17 mouse cellular contexts compared by ENCODE assay signal in the genomic region with DNA sequence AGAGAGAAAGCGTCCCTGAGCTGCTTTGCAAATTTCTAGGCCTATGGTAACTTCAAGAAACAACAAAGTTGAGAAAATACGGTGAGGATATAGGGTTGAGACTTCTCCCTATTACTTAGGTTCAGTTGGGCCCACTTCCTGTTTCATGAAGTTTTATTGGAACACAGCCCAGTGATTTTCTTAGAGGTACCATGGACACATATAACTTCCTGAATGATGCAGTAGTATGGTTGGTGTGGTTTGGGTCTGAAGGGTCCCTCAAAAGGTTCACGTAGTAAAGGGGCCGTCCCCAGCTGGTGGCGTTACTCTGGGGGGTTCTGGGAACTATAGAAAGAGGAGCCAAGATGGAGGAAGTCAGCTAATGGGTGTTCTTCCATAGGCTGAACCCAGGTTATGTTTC. TPM values are rescaled to one million over a fixed set of nuclear protein-coding genes. Genes with fewer than 3 reads are reported as not detected.
DNase-seq lines count a peak whose midpoint lies in the region; ATAC-seq lines count a peak whose summit lies in the region.
"Had no signal": no experiment of that assay in that cellular context is flagged by ENCODE, and none has a peak within 500 bp of the region (broad histone marks: within the 10 kb centered on the region; RNA-seq: fewer than 3 reads in every experiment).

No protein-coding gene starts in this region.

- 69% methylated on average over 5 of the region's 5 CpGs for WGBS in liver, embryonic 12.5 days (ENCODE audit: insufficient replicate concordance)
- 98% methylated on average over 5 of the region's 5 CpGs for WGBS in forebrain, embryonic 10.5 days

- no peak overlapping the region for H3K4me2 ChIP-seq in liver, embryonic 12.5 days
- H3K4me2 ChIP-seq: embryonic facial prominence, embryonic 15.5 days; heart, embryonic 11.5 days; hindbrain, embryonic 15.5 days; kidney, embryonic 15.5 days; liver, embryonic 11.5 days had no signal

- no peaks in the 10 kb centered on the region for H3K27me3 ChIP-seq in liver, embryonic 12.5 days (replicated peaks)
- peaks cover 12% of the 10 kb centered on the region for H3K27me3 ChIP-seq in forebrain, embryonic 10.5 days (ENCODE audit: poor library complexity, severe bottlenecking)
- H3K27me3 ChIP-seq: embryonic facial prominence, embryonic 15.5 days; hindbrain, embryonic 15.5 days; kidney, embryonic 15.5 days had no signal

- H3K9me3 ChIP-seq in liver, embryonic 12.5 days (replicated peaks), result no peaks in the 10 kb centered on the region
- H3K9me3 ChIP-seq in forebrain, embryonic 10.5 days, result no peaks in the 10 kb centered on the region
- H3K9me3 ChIP-seq: embryonic facial prominence, embryonic 15.5 days; hindbrain, embryonic 15.5 days; kidney, embryonic 15.5 days had no signal

- no peak overlapping the region for H3K9ac ChIP-seq in liver, embryonic 12.5 days
- H3K9ac ChIP-seq: embryonic facial prominence, embryonic 15.5 days; hindbrain, embryonic 15.5 days; kidney, embryonic 15.5 days had no signal

- H3K4me3 ChIP-seq in liver, embryonic 12.5 days, result no peak overlapping the region
- H3K4me3 ChIP-seq in forebrain, embryonic 10.5 days, result no peak overlapping the region
- H3K4me3 ChIP-seq: embryonic facial prominence, embryonic 15.5 days; hindbrain, embryonic 15.5 days; kidney, embryonic 15.5 days had no signal

- H3K36me3 ChIP-seq in liver, embryonic 12.5 days, result no peaks in the 10 kb centered on the region
- no peaks in the 10 kb centered on the region for H3K36me3 ChIP-seq in forebrain, embryonic 10.5 days (replicated peaks)
- H3K36me3 ChIP-seq: embryonic facial prominence, embryonic 15.5 days; hindbrain, embryonic 15.5 days; kidney, embryonic 15.5 days had no signal

- H3K4me1 ChIP-seq in liver, embryonic 12.5 days, result peaks cover 49% of the 10 kb centered on the region
- H3K4me1 ChIP-seq in forebrain, embryonic 10.5 days, result peaks cover 40% of the 10 kb centered on the region

- 0 out of 2 replicates have a peak overlapping the region, but pooled peaks have one; percentile 30 for H3K27ac ChIP-seq in liver, embryonic 12.5 days
- H3K27ac ChIP-seq in forebrain, embryonic 10.5 days, result no peak overlapping the region
- H3K27ac ChIP-seq: hindbrain, embryonic 15.5 days; kidney, embryonic 15.5 days had no signal

- no peak for DNase-seq in liver
- DNase-seq in CD4-positive, CD25-positive, alpha-beta regulatory T cell, adult 2 months (ENCODE audit: low read depth, low spot score), result peak; percentile 18
- no peak for DNase-seq in forebrain, embryonic 10.5 days (ENCODE audit: extremely low spot score, low spot score)
- no peak for DNase-seq in frontal cortex, postnatal 14 days (ENCODE audit: low spot score in 2 of 2)
- no peak for DNase-seq in lung, postnatal 36 days
- DNase-seq: cerebellum, adult 11 months; cerebellum, postnatal 36 days; right cerebral cortex, postnatal 14 days had no signal

- ATAC-seq in liver, embryonic 12.5 days, result no peak
- ATAC-seq in activated CD4-positive, CD25-positive, alpha-beta regulatory T cell, adult 4 months, result peak; percentile 52
- ATAC-seq in megakaryocyte progenitor cell, adult 5-6 weeks (replicated peaks; ENCODE audit: poor library complexity), result peak; percentile 83
- ATAC-seq: forebrain, embryonic 14.5 days had no signal

RNA-seq across cellular contexts. Expression of gene Bcr, which starts 45.3 kb away (rescaled TPM):
- polyA plus RNA-seq in liver, embryonic 12.5 days (2016; fragmentation: Nextera tagmentation; extraction: Ambion mirVana), result 2.2 and 2.4 TPM in 2 replicates
- 1 to 10 TPM; 3.7 to 4.6 TPM for polyA plus RNA-seq in activated CD4-positive, CD25-positive, alpha-beta regulatory T cell, adult 4 months (2017; shearing (Covaris generic))
- 18.1 and 18.6 TPM in 2 replicates for total RNA-seq in megakaryocyte progenitor cell, adult 5-6 weeks (2015)
- total RNA-seq in megakaryocyte progenitor cell, adult 5-6 weeks (2017), result 23.0 and 28.2 TPM in 2 replicates
- 6.2 and 7.3 TPM in 2 replicates for polyA plus RNA-seq in forebrain, embryonic 10.5 days (2016; fragmentation: Nextera tagmentation; extraction: Ambion mirVana)
